Comparison of ENCODE assay signal across 8 mouse cellular contexts in genomic region chrX:142806620-142807061, GRCm38 (mm10).
DNase-seq lines count a peak whose midpoint lies in the region; ATAC-seq and TF ChIP-seq lines count a peak whose summit lies in the region.

No protein-coding gene starts in this region.

- ATAC-seq in hindbrain, embryonic 14.5 days (ENCODE audit: low FRiP score) = no peak; the same call in 1 of the 2 replicates
- ATAC-seq in kidney, postnatal 0 days (replicated peaks; ENCODE audit: low FRiP score, low read depth) = peak; percentile 65
- no peak for ATAC-seq in midbrain, postnatal 0 days (ENCODE audit: low FRiP score)

- H3K4me3 ChIP-seq in hindbrain, embryonic 14.5 days (replicated peaks; ENCODE audit: low read length) = no peak overlapping the region
- H3K4me3 ChIP-seq in hindbrain, embryonic 10.5 days = no peak overlapping the region
- H3K4me3 ChIP-seq in kidney, postnatal 0 days (replicated peaks; ENCODE audit: low read depth, low read length) = no peak overlapping the region
- no peak overlapping the region for H3K4me3 ChIP-seq in midbrain, postnatal 0 days (ENCODE audit: low read depth, low read length)

- no peaks in the 10 kb centered on the region for H3K4me1 ChIP-seq in hindbrain, embryonic 14.5 days (replicated peaks; ENCODE audit: control insufficient read depth, insufficient read depth, low read length)
- H3K4me1 ChIP-seq in hindbrain, embryonic 10.5 days (replicated peaks) = no peaks in the 10 kb centered on the region
- no peaks in the 10 kb centered on the region for H3K4me1 ChIP-seq in kidney, postnatal 0 days (replicated peaks; ENCODE audit: insufficient read depth, low read length)
- no peaks in the 10 kb centered on the region for H3K4me1 ChIP-seq in midbrain, postnatal 0 days (ENCODE audit: insufficient read depth, low read length)

- DNase-seq in hindbrain, embryonic 14.5 days (ENCODE audit: low spot score) = peak; percentile 37
- DNase-seq in hindbrain, embryonic 10.5 days (ENCODE audit: low spot score) = no peak
- DNase-seq in ZHBTc4 (ENCODE audit: low read depth, low spot score) (peak; percentile 54), liver (no peak)
- DNase-seq in cerebellum, postnatal 25 days = peak; percentile 48 to 58
- peak; percentile 75 for DNase-seq in kidney, postnatal 0 days (ENCODE audit: low spot score)
- peak; percentile 56 for DNase-seq in midbrain, postnatal 0 days (ENCODE audit: low spot score)
- DNase-seq in gastrocnemius, postnatal 4 days (ENCODE audit: low spot score in 2 of 2) = no peak

- H3K9ac ChIP-seq in hindbrain, embryonic 14.5 days = no peak overlapping the region
- H3K9ac ChIP-seq in kidney, postnatal 0 days (ENCODE audit: low read depth, low read length) = no peak overlapping the region
- no peak overlapping the region for H3K9ac ChIP-seq in midbrain, postnatal 0 days (replicated peaks; ENCODE audit: low read length, poor library complexity, severe bottlenecking)

- H3K9me3 ChIP-seq in hindbrain, embryonic 14.5 days (ENCODE audit: control insufficient read depth, low read length) = no peaks in the 10 kb centered on the region
- H3K9me3 ChIP-seq in hindbrain, embryonic 10.5 days = no peaks in the 10 kb centered on the region
- no peaks in the 10 kb centered on the region for H3K9me3 ChIP-seq in kidney, postnatal 0 days (replicated peaks; ENCODE audit: low read length)
- no peaks in the 10 kb centered on the region for H3K9me3 ChIP-seq in midbrain, postnatal 0 days (ENCODE audit: low read length)

- TF ChIP-seq CTCF in kidney, postnatal 0 days (IDR thresholded peaks at IDR 0.05; ENCODE audit: low read depth) = peak; percentile 58
- peak; percentile 56 for TF ChIP-seq CTCF in midbrain, postnatal 0 days (IDR thresholded peaks at IDR 0.05)

- H3K36me3 ChIP-seq in hindbrain, embryonic 14.5 days (replicated peaks; ENCODE audit: control insufficient read depth, insufficient read depth) = no peaks in the 10 kb centered on the region
- no peaks in the 10 kb centered on the region for H3K36me3 ChIP-seq in hindbrain, embryonic 10.5 days
- H3K36me3 ChIP-seq in kidney, postnatal 0 days (ENCODE audit: insufficient read depth, low read length) = no peaks in the 10 kb centered on the region
- H3K36me3 ChIP-seq in midbrain, postnatal 0 days (ENCODE audit: insufficient read depth, low read length) = no peaks in the 10 kb centered on the region

- no peak overlapping the region for H3K4me2 ChIP-seq in hindbrain, embryonic 14.5 days (replicated peaks)
- no peak overlapping the region for H3K4me2 ChIP-seq in kidney, postnatal 0 days (ENCODE audit: low read length)
- H3K4me2 ChIP-seq in midbrain, postnatal 0 days (ENCODE audit: low read depth, low read length, poor library complexity, severe bottlenecking) = no peak overlapping the region

- 0 out of 2 replicates have a peak, but pooled peaks cover 3% of the 10 kb centered on the region for H3K27me3 ChIP-seq in hindbrain, embryonic 14.5 days (ENCODE audit: control insufficient read depth, insufficient read depth, low read length)
- peaks cover 10% of the 10 kb centered on the region; the same call in 1 of the 2 replicates for H3K27me3 ChIP-seq in hindbrain, embryonic 10.5 days (ENCODE audit: insufficient read depth, poor library complexity, severe bottlenecking)
- no peaks in the 10 kb centered on the region for H3K27me3 ChIP-seq in kidney, postnatal 0 days (ENCODE audit: insufficient read depth, low read length)
- no peaks in the 10 kb centered on the region for H3K27me3 ChIP-seq in midbrain, postnatal 0 days (ENCODE audit: insufficient read depth, low read length)

- no peak overlapping the region for H3K27ac ChIP-seq in hindbrain, embryonic 14.5 days
- H3K27ac ChIP-seq in hindbrain, embryonic 10.5 days = no peak overlapping the region
- H3K27ac ChIP-seq in kidney, postnatal 0 days = no peak overlapping the region
- H3K27ac ChIP-seq in midbrain, postnatal 0 days (ENCODE audit: low read depth, low read length) = no peak overlapping the region

- WGBS in hindbrain, embryonic 14.5 days = 38% methylated on average over 10 of the region's 10 CpGs
- WGBS in hindbrain, embryonic 10.5 days = 46% methylated on average over 10 of the region's 10 CpGs
- 44% methylated on average over 10 of the region's 10 CpGs for WGBS in kidney, postnatal 0 days
- WGBS in midbrain, postnatal 0 days = 28% methylated on average over 10 of the region's 10 CpGs

Comparison
In these comparisons a context has a peak if more than half of its experiments do, and no peak if none do; other contexts are left out.
1. DNase-seq: peak in hindbrain, embryonic 14.5 days (single experiment), ZHBTc4 (single experiment), cerebellum, postnatal 25 days (2 of 2), kidney, postnatal 0 days (single experiment) and midbrain, postnatal 0 days (single experiment); none in hindbrain, embryonic 10.5 days (single experiment), gastrocnemius, postnatal 4 days (0 of 2) and liver (single experiment).